Comparison of ENCODE assay signal across 8 mouse cellular contexts in the genomic region with DNA sequence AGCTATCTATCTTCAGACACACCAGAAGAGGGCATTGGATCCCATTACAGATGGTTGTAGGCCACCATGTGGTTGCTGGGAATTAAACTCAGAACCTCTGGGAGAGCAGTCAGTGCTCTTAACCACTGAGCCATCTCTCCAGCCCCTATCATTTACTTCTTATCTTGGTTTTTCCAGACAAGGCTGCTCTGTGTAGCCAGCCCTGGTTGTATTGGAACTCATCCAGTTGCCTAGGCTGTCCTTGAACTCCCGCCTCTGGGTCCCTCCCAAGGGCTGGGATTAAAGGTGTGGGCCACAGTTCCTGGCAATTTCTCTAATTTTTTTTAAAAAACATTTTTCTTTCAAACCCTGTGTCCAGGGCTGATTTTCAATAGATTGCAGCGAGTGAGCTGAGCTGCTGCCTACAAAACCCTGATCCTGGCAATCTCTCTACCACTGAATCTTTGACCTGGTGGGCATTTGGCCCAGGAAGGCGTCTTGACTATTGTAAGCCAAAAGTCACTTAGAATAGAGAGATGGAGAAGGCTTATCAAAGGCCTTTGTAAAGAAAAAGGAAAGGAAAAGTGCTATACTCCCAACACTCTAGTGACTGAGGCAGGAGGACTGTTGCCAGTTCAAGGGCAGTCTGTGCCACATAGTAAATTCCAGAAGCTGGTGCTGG. TPM values are rescaled to one million over a fixed set of nuclear protein-coding genes. Genes with fewer than 3 reads are reported as not detected.
A peak's percentile ranks its signal among the peaks of the same experiment; 100 is the strongest.
DNase-seq lines count a peak whose midpoint lies in the region; ATAC-seq and TF ChIP-seq lines count a peak whose summit lies in the region.

No protein-coding gene starts in this region.

- peaks cover 9% of the 10 kb centered on the region for H3K4me1 ChIP-seq in bone marrow macrophage, adult 2 months (ENCODE audit: control insufficient read depth, insufficient read depth, low read length)
- H3K4me1 ChIP-seq in hindbrain, embryonic 12.5 days = peaks cover 27% of the 10 kb centered on the region

- no peak for DNase-seq in left cerebral cortex, adult 2 months (ENCODE audit: extremely low spot score in 1 of 2, low spot score in 2 of 2)
- DNase-seq in left cerebral cortex, postnatal 10 days (ENCODE audit: extremely low spot score in 1 of 2, low spot score in 2 of 2) = no peak
- peak; percentile 38 for DNase-seq in lung, postnatal 10 days
- DNase-seq in yolk sac, embryonic 10.5 days (ENCODE audit: low spot score) = no peak
- no peak for DNase-seq in spleen, postnatal 14 days (ENCODE audit: low spot score in 2 of 2)
- no peak for DNase-seq in urinary bladder, adult 2 months (ENCODE audit: low spot score)

- H3K27ac ChIP-seq in left cerebral cortex, adult 2 months = peak overlapping the region; percentile 96
- peak overlapping the region; percentile 96 for H3K27ac ChIP-seq in bone marrow macrophage, adult 2 months (ENCODE audit: insufficient read depth, low read depth, low read length)
- peak overlapping the region; percentile 97 for H3K27ac ChIP-seq in hindbrain, embryonic 12.5 days

- H3K9ac ChIP-seq in hindbrain, embryonic 12.5 days = peak overlapping the region; percentile 61

- H3K4me2 ChIP-seq in hindbrain, embryonic 12.5 days (replicated peaks) = peak overlapping the region; percentile 57

- no peak; the same call in 1 of the 2 replicates for TF ChIP-seq CTCF in left cerebral cortex, adult 2 months (IDR thresholded peaks at IDR 0.05)
- no peak for TF ChIP-seq CTCF in bone marrow macrophage, adult 2 months (IDR thresholded peaks at IDR 0.05; ENCODE audit: low read depth, low read length)

- peaks cover 56% of the 10 kb centered on the region for H3K36me3 ChIP-seq in hindbrain, embryonic 12.5 days

- 81% methylated on average over 3 of the region's 3 CpGs for WGBS in hindbrain, embryonic 12.5 days

- H3K4me3 ChIP-seq in left cerebral cortex, adult 2 months = peak overlapping the region; percentile 69
- peak overlapping the region; percentile 90 for H3K4me3 ChIP-seq in bone marrow macrophage, adult 2 months (ENCODE audit: insufficient read depth, low read length)
- H3K4me3 ChIP-seq in hindbrain, embryonic 12.5 days = peak overlapping the region; percentile 48

- TF ChIP-seq POLR2A in bone marrow macrophage, adult 2 months (IDR thresholded peaks at IDR 0.05; ENCODE audit: borderline replicate concordance, low read depth, low read length) = no peak

- no peaks in the 10 kb centered on the region for H3K9me3 ChIP-seq in hindbrain, embryonic 12.5 days (replicated peaks)

- intact Hi-C loops in left cerebral cortex, adult 2 months (cut with DNase I) = loop anchor here (10.0 kb wide), 1 partner anchor 247 kb away; a partner anchor contains a TSS
- intact Hi-C loops in left cerebral cortex, postnatal 10 days (cut with DNase I) = no loop called here

- no peak for ATAC-seq in hindbrain, embryonic 12.5 days (ENCODE audit: low FRiP score)

- H3K27me3 ChIP-seq in hindbrain, embryonic 12.5 days = no peaks in the 10 kb centered on the region

RNA-seq across cellular contexts. Expression of a gene that starts 1.1 kb away (rescaled TPM):
- 10 to 100 TPM; 59.0 to 59.4 TPM for total RNA-seq in left cerebral cortex, adult 2 months (2021)
- total RNA-seq in left cerebral cortex, postnatal 10 days (2021) = 10 to 100 TPM; 87.3 to 95.6 TPM
- 64.2 and 68.9 TPM in 2 replicates for polyA plus RNA-seq in bone marrow macrophage, adult 2 months (2012; ENCODE audit: insufficient read depth, insufficient read length, missing spikeins)
- polyA plus RNA-seq in hindbrain, embryonic 12.5 days (2016; fragmentation: Nextera tagmentation; extraction: Ambion mirVana) = 68.0 and 69.1 TPM in 2 replicates
- 62.0 and 86.7 TPM in 2 replicates for polyA plus RNA-seq in urinary bladder, adult 2 months (2012; rRNA removed)

RNA-seq across cellular contexts. Expression of a gene that starts 4.6 kb away (rescaled TPM):
- total RNA-seq in left cerebral cortex, adult 2 months (2021) = 10 to 100 TPM; 11.8 to 14.1 TPM
- total RNA-seq in left cerebral cortex, postnatal 10 days (2021) = 10 to 100 TPM; 11.6 to 12.2 TPM
- polyA plus RNA-seq in bone marrow macrophage, adult 2 months (2012; ENCODE audit: insufficient read depth, insufficient read length, missing spikeins) = 1,401 and 1,598 TPM in 2 replicates
- 6.9 and 8.2 TPM in 2 replicates for polyA plus RNA-seq in hindbrain, embryonic 12.5 days (2016; fragmentation: Nextera tagmentation; extraction: Ambion mirVana)
- polyA plus RNA-seq in urinary bladder, adult 2 months (2012; rRNA removed) = 20.5 and 24.9 TPM in 2 replicates

RNA-seq across cellular contexts. Expression of a gene that starts 6.2 kb away (rescaled TPM):
- total RNA-seq in left cerebral cortex, adult 2 months (2021) = not detected
- not detected for total RNA-seq in left cerebral cortex, postnatal 10 days (2021)
- not detected in 2 replicates for polyA plus RNA-seq in bone marrow macrophage, adult 2 months (2012; ENCODE audit: insufficient read depth, insufficient read length, missing spikeins)
- polyA plus RNA-seq in hindbrain, embryonic 12.5 days (2016; fragmentation: Nextera tagmentation; extraction: Ambion mirVana) = 0.26 TPM in 1 of 2 replicates, not detected in the other
- 33.7 and 43.5 TPM in 2 replicates for polyA plus RNA-seq in urinary bladder, adult 2 months (2012; rRNA removed)

RNA-seq across cellular contexts. Expression of a gene that starts 10.9 kb away (rescaled TPM):
- 100 to 1,000 TPM; 299 to 311 TPM for total RNA-seq in left cerebral cortex, adult 2 months (2021)
- 100 to 1,000 TPM; 455 to 466 TPM for total RNA-seq in left cerebral cortex, postnatal 10 days (2021)
- 303 and 319 TPM in 2 replicates for polyA plus RNA-seq in bone marrow macrophage, adult 2 months (2012; ENCODE audit: insufficient read depth, insufficient read length, missing spikeins)
- 555 and 589 TPM in 2 replicates for polyA plus RNA-seq in hindbrain, embryonic 12.5 days (2016; fragmentation: Nextera tagmentation; extraction: Ambion mirVana)
- 461 and 554 TPM in 2 replicates for polyA plus RNA-seq in urinary bladder, adult 2 months (2012; rRNA removed)

RNA-seq across cellular contexts. Expression of a gene that starts 20.5 kb away (rescaled TPM):
- 100 to 1,000 TPM; 108 to 111 TPM for total RNA-seq in left cerebral cortex, adult 2 months (2021)
- total RNA-seq in left cerebral cortex, postnatal 10 days (2021) = 100 to 1,000 TPM in 1 of 2 experiments, 10 to 100 TPM in 1; 96.9 to 103 TPM
- 120 and 131 TPM in 2 replicates for polyA plus RNA-seq in bone marrow macrophage, adult 2 months (2012; ENCODE audit: insufficient read depth, insufficient read length, missing spikeins)
- 105 and 106 TPM in 2 replicates for polyA plus RNA-seq in hindbrain, embryonic 12.5 days (2016; fragmentation: Nextera tagmentation; extraction: Ambion mirVana)
- 83.4 and 108 TPM in 2 replicates for polyA plus RNA-seq in urinary bladder, adult 2 months (2012; rRNA removed)

Comparison
In these comparisons a context has a peak if more than half of its experiments do, and no peak if none do; other contexts are left out.
1. RNA of a gene that starts 4.6 kb away (polyA plus RNA-seq): 1,401 to 1,598 TPM in bone marrow macrophage, adult 2 months; 20.5 to 24.9 TPM in urinary bladder, adult 2 months and 6.9 to 8.2 TPM in hindbrain, embryonic 12.5 days; every median in the first group is over 10 times any median in the second.
2. RNA of a gene that starts 6.2 kb away (polyA plus RNA-seq): 33.7 to 43.5 TPM in urinary bladder, adult 2 months; 0.26 TPM in hindbrain, embryonic 12.5 days and not detected in bone marrow macrophage, adult 2 months; every median in the first group is over 10 times any median in the second.
3. Peak in every context shown above with its lines, with median percentiles within 50 percentile points of each other: H3K27ac ChIP-seq and H3K4me3 ChIP-seq.